Mouse (Mus musculus): ENCODE measurements at regions not wholly inside any gene's neighbourhood (a gene's known extent, or its start where the extent isn't known, plus 50 kb on each side); places are given as distances from the start of the nearest gene placed in this dataset.

DNA sequence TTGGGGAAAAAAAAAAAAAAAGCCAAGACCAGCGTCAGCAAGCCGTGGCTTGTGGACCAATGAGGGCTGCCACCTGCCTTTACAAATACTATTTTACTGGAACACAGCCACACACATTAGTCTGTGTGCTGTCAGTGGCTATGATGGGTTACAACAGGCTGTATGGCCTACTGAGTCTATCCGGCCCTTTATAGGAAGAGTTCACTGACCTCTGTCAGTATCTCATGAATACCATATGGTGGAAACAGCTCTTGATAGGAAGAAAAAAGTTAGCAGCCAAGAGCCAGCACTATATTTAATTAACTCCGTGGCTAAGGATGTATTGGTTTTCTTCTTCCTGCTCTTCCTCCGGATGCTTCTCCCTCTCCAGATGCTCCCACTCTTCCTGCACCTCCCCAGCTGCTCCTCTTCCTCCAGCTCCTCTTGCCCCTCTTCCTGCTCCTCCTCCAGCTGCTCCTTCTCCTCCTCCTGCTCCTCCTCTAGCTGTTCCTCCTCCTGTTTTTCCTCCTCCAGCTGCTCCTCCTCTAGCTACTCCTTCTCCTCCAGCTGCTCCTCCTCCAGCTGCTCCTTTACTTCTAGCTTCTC, 142.2 kb downstream of the Zbtb18 start:
- no peak overlapping the region for H3K9ac ChIP-seq (ENCODE audit: low read depth, low read length)
- WGBS (ENCODE audit: insufficient replicate concordance) = 59% methylated on average over 5 of the region's 5 CpGs
- no peaks in the 10 kb centered on the region for H3K27me3 ChIP-seq (ENCODE audit: control insufficient read depth, insufficient read depth, low read depth, low read length)
- H3K4me3 ChIP-seq (ENCODE audit: low read depth, low read length) = no peak overlapping the region
- H3K4me2 ChIP-seq (ENCODE audit: low read depth, low read length) = no peak overlapping the region
- no peaks in the 10 kb centered on the region for H3K4me1 ChIP-seq (ENCODE audit: control insufficient read depth, low read depth, low read length)
- no peaks in the 10 kb centered on the region for H3K36me3 ChIP-seq (ENCODE audit: control insufficient read depth, insufficient read depth)
- ATAC-seq (ENCODE audit: low read depth) = no peak
- H3K27ac ChIP-seq (ENCODE audit: low read length) = no peak overlapping the region
- no peaks in the 10 kb centered on the region for H3K9me3 ChIP-seq (replicated peaks; ENCODE audit: control insufficient read depth, low read length)

GRCm38 (mm10) chr1:177585320-177585719, 143.2 kb downstream of the Zbtb18 start:
- Histone ChIP-seq H3K4me3 (ENCODE audit: low read depth, low read length) (no peak overlapping the region), H3K27me3 (ENCODE audit: control insufficient read depth, insufficient read depth, low read depth, low read length) (no peaks in the 10 kb centered on the region), H3K4me1 (ENCODE audit: control insufficient read depth, low read depth, low read length) (no peaks in the 10 kb centered on the region), H3K4me2 (ENCODE audit: low read depth, low read length) (no peak overlapping the region), H3K36me3 (ENCODE audit: control insufficient read depth, insufficient read depth) (no peaks in the 10 kb centered on the region), H3K9ac (ENCODE audit: low read depth, low read length) (no peak overlapping the region), H3K27ac (ENCODE audit: low read length) (no peak overlapping the region), H3K9me3 (replicated peaks; ENCODE audit: control insufficient read depth, low read length) (no peaks in the 10 kb centered on the region)
- WGBS (ENCODE audit: insufficient replicate concordance) = 64% methylated on average over 2 of the region's 2 CpGs
- ATAC-seq (ENCODE audit: low read depth) = no peak

DNA sequence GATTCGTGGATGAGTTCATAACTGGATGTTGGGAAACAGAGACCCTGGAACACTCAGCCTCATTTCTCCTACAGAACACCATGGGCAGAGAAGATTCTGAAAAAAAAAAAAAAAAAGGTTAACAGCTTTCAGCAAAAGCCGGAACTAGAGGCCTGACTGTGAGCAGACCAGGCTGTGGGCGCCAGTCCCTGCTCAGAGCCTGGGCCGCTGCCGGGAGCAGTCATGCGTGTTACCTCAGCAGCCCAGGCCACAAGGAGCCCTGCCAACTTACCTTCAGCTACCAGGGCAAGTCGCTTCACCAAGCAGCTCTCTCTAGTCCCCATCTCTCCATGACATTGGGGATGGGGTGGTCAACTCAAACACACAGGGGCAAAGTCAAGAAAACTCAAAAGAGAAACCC, 140.6 kb upstream of the 1700016C15Rik start:
- Histone ChIP-seq H3K9me3 (replicated peaks; ENCODE audit: control insufficient read depth, low read length) (no peaks in the 10 kb centered on the region), H3K4me3 (ENCODE audit: low read depth, low read length) (no peak overlapping the region), H3K27ac (ENCODE audit: low read length) (no peak overlapping the region), H3K4me1 (ENCODE audit: control insufficient read depth, low read depth, low read length) (no peaks in the 10 kb centered on the region), H3K27me3 (ENCODE audit: control insufficient read depth, insufficient read depth, low read depth, low read length) (no peaks in the 10 kb centered on the region), H3K9ac (ENCODE audit: low read depth, low read length) (no peak overlapping the region), H3K36me3 (ENCODE audit: control insufficient read depth, insufficient read depth) (no peaks in the 10 kb centered on the region), H3K4me2 (ENCODE audit: low read depth, low read length) (no peak overlapping the region)
- ATAC-seq (ENCODE audit: low read depth) = no peak
- WGBS (ENCODE audit: insufficient replicate concordance) = 71% methylated on average over 7 of the region's 7 CpGs

DNA sequence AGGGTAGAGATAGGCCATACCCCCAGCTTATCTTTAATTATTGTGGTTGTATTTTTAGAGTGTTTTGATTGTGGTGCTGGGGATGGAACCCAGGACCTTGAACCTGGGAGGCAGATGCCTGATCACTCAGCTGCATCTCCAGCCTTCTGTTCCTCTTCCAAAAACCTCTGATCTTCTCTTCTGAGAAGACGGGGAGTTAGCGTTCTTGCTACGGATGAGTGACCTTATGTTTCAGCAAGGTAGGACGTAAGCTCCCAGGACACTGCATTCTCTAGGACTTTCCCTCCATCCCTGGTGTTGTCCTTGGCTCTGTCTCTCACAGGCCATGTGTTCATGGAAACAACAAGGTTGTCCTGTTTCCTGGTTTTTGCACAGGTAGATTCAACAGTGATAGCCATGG, 140.0 kb upstream of the 1700016C15Rik start:
- H3K4me2 ChIP-seq (ENCODE audit: low read depth, low read length) = no peak overlapping the region
- H3K4me3 ChIP-seq (ENCODE audit: low read depth, low read length) = no peak overlapping the region
- no peak for ATAC-seq (ENCODE audit: low read depth)
- no peaks in the 10 kb centered on the region for H3K4me1 ChIP-seq (ENCODE audit: control insufficient read depth, low read depth, low read length)
- H3K9ac ChIP-seq (ENCODE audit: low read depth, low read length) = no peak overlapping the region
- no peak overlapping the region for H3K27ac ChIP-seq (ENCODE audit: low read length)
- no peaks in the 10 kb centered on the region for H3K36me3 ChIP-seq (ENCODE audit: control insufficient read depth, insufficient read depth)
- H3K9me3 ChIP-seq (replicated peaks; ENCODE audit: control insufficient read depth, low read length) = no peaks in the 10 kb centered on the region
- H3K27me3 ChIP-seq (ENCODE audit: control insufficient read depth, insufficient read depth, low read depth, low read length) = no peaks in the 10 kb centered on the region
- WGBS (ENCODE audit: insufficient replicate concordance) = 85% methylated on average over 4 of the region's 4 CpGs

- WGBS (ENCODE audit: insufficient replicate concordance) = 65% methylated on average over 3 of the region's 3 CpGs
- H3K9me3 ChIP-seq (replicated peaks; ENCODE audit: control insufficient read depth, low read length) = no peaks in the 10 kb centered on the region
- ATAC-seq (ENCODE audit: low read depth) = no peak
Observed at GRCm38 (mm10) chr1:177591742-177592141, 137.9 kb upstream of the 1700016C15Rik start.

DNA sequence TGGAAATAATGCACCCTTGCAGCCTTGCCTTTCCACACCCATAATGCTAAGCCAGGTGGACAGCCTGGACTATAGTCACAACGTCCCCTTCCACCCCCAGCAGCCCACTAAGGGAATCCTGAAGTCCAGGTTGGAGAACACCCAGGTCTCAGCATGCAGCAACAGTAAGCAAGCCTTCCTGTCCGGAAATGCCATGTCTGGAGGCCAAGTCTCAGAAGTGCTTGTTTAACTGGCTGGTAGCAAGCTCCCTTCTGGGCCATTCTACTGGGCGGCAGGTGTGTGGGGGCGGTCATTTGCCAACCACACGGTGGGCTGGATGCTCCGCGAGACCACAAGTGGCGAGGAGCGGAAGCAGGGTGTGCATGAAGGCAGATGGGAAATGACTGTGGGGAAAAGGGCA, 137.3 kb upstream of the 1700016C15Rik start:
- WGBS (ENCODE audit: insufficient replicate concordance) = 69% methylated on average over 9 of the region's 9 CpGs
- no peak for ATAC-seq (ENCODE audit: low read depth)

More at GRCm38 (mm10) chr1:177591742-177592141, 137.9 kb upstream of the 1700016C15Rik start:
- Histone ChIP-seq H3K36me3 (ENCODE audit: control insufficient read depth, insufficient read depth) (no peaks in the 10 kb centered on the region), H3K4me2 (ENCODE audit: low read depth, low read length) (no peak overlapping the region), H3K4me3 (ENCODE audit: low read depth, low read length) (no peak overlapping the region), H3K27me3 (ENCODE audit: control insufficient read depth, insufficient read depth, low read depth, low read length) (no peaks in the 10 kb centered on the region), H3K4me1 (ENCODE audit: control insufficient read depth, low read depth, low read length) (no peaks in the 10 kb centered on the region), H3K27ac (ENCODE audit: low read length) (no peak overlapping the region), H3K9ac (ENCODE audit: low read depth, low read length) (no peak overlapping the region)

DNA sequence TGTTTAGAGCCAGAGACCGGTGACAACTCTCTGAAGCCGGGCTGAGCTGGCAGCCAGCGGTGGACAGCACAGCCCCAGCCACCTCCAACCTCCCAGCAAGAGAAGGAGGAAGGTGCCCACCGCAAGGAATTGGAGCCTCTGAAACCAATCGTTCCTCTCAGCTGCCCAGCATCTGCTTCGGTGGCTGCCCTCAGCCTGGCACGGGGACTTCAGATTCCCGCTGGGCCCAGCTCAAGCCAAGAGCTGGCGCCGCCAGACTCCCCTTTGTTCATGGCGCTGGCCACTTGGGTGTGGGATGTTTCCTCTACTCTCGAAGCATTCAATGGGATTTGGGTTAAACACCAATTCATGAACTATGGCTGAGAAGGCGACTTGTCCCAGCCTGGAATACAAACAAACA, 135.3 kb upstream of the 1700016C15Rik start:
- WGBS (ENCODE audit: insufficient replicate concordance) = 75% methylated on average over 13 of the region's 13 CpGs
- H3K36me3 ChIP-seq (ENCODE audit: control insufficient read depth, insufficient read depth) = no peaks in the 10 kb centered on the region

More for the DNA sequence above, 137.3 kb upstream of the 1700016C15Rik start:
- Histone ChIP-seq H3K4me1 (ENCODE audit: control insufficient read depth, low read depth, low read length) (no peaks in the 10 kb centered on the region), H3K4me3 (ENCODE audit: low read depth, low read length) (no peak overlapping the region), H3K4me2 (ENCODE audit: low read depth, low read length) (no peak overlapping the region), H3K27ac (ENCODE audit: low read length) (no peak overlapping the region), H3K9me3 (replicated peaks; ENCODE audit: control insufficient read depth, low read length) (no peaks in the 10 kb centered on the region), H3K9ac (ENCODE audit: low read depth, low read length) (no peak overlapping the region), H3K36me3 (ENCODE audit: control insufficient read depth, insufficient read depth) (no peaks in the 10 kb centered on the region), H3K27me3 (ENCODE audit: control insufficient read depth, insufficient read depth, low read depth, low read length) (no peaks in the 10 kb centered on the region)

GRCm38 (mm10) chr1:177595326-177595914, 134.2 kb upstream of the 1700016C15Rik start:
- Histone ChIP-seq H3K9ac (ENCODE audit: low read depth, low read length) (no peak overlapping the region), H3K4me2 (ENCODE audit: low read depth, low read length) (no peak overlapping the region), H3K9me3 (replicated peaks; ENCODE audit: control insufficient read depth, low read length) (no peaks in the 10 kb centered on the region), H3K36me3 (ENCODE audit: control insufficient read depth, insufficient read depth) (no peaks in the 10 kb centered on the region), H3K27ac (ENCODE audit: low read length) (no peak overlapping the region), H3K4me1 (ENCODE audit: control insufficient read depth, low read depth, low read length) (no peaks in the 10 kb centered on the region), H3K27me3 (ENCODE audit: control insufficient read depth, insufficient read depth, low read depth, low read length) (no peaks in the 10 kb centered on the region), H3K4me3 (ENCODE audit: low read depth, low read length) (no peak overlapping the region)
- 71% methylated on average over 7 of the region's 7 CpGs for WGBS (ENCODE audit: insufficient replicate concordance)
- ATAC-seq (ENCODE audit: low read depth) = no peak

More for the DNA sequence above, 135.3 kb upstream of the 1700016C15Rik start:
- H3K4me1 ChIP-seq (ENCODE audit: control insufficient read depth, low read depth, low read length) = no peaks in the 10 kb centered on the region
- H3K27me3 ChIP-seq (ENCODE audit: control insufficient read depth, insufficient read depth, low read depth, low read length) = no peaks in the 10 kb centered on the region
- H3K9ac ChIP-seq (ENCODE audit: low read depth, low read length) = no peak overlapping the region
- H3K27ac ChIP-seq (ENCODE audit: low read length) = no peak overlapping the region
- no peak for ATAC-seq (ENCODE audit: low read depth)
- no peak overlapping the region for H3K4me2 ChIP-seq (ENCODE audit: low read depth, low read length)
- H3K9me3 ChIP-seq (replicated peaks; ENCODE audit: control insufficient read depth, low read length) = no peaks in the 10 kb centered on the region
- H3K4me3 ChIP-seq (ENCODE audit: low read depth, low read length) = no peak overlapping the region

DNA sequence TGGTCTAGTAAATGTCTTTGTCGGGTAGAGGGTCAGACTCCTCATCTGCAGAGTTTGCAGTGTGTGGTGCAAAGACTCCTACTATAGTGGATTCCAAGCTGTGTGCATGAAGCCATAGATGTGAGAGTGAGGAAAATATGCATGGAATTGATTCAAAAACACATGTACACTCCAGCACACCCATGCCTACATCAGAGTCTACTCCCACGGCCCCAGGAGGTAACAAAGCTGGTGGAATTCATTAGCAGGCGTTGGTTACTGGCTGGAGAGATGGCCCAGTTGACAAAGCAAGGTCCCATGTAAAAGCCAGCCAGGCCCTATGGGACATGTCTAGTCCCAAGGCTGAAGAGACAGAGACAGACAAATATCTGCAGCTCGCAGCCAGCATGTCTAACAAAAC, 132.6 kb upstream of the 1700016C15Rik start:
- Histone ChIP-seq H3K4me1 (ENCODE audit: control insufficient read depth, low read depth, low read length) (no peaks in the 10 kb centered on the region), H3K27me3 (ENCODE audit: control insufficient read depth, insufficient read depth, low read depth, low read length) (no peaks in the 10 kb centered on the region), H3K27ac (ENCODE audit: low read length) (no peak overlapping the region), H3K36me3 (ENCODE audit: control insufficient read depth, insufficient read depth) (no peaks in the 10 kb centered on the region), H3K9ac (ENCODE audit: low read depth, low read length) (no peak overlapping the region), H3K4me2 (ENCODE audit: low read depth, low read length) (no peak overlapping the region), H3K4me3 (ENCODE audit: low read depth, low read length) (no peak overlapping the region), H3K9me3 (replicated peaks; ENCODE audit: control insufficient read depth, low read length) (no peaks in the 10 kb centered on the region)
- ATAC-seq (ENCODE audit: low read depth) = no peak
- 57% methylated on average over 4 of the region's 4 CpGs for WGBS (ENCODE audit: insufficient replicate concordance)
